Mouse (Mus musculus) cerebellum, adult 9-11 months (tissue): ENCODE data around the gene Hmg20a.
A peak's percentile ranks its signal among the peaks of the same experiment; 100 is the strongest.

Source experiments
- DNase-seq: peaks from one replicate; pipeline ENCODE4 v3.0.0; 2022

Gene Hmg20a

DNA sequence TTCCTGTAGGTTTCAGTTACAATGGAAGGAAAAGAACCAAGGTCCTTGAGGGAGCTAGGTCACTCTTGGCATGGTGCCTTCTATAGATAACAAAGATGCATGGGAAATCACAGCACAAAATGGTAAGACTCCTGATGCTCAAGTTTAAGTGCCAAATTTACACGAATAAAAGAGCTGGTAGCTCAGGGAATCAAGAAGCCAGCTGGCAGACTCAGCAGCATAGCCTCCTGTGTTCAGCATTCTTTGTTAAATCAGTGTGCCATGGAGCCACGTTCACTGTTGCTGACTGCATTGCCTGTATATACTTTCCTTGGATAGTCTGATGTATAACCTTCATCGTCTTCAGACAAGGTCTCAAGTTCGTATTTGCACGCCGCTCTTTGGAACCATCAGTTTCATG is 33.2 kb downstream of the Hmg20a start:
- DNase-seq: peak; percentile 43

GRCm38 (mm10) chr9:56453038-56453815 is 34.8 kb downstream of the Hmg20a start:
- no peak for DNase-seq

- no peak for DNase-seq
Measured at GRCm38 (mm10) chr9:56456426-56456825, 38.0 kb downstream of the Hmg20a start.

GRCm38 (mm10) chr9:56460987-56461386 is 42.6 kb downstream of the Hmg20a start:
- no peak for DNase-seq

DNA sequence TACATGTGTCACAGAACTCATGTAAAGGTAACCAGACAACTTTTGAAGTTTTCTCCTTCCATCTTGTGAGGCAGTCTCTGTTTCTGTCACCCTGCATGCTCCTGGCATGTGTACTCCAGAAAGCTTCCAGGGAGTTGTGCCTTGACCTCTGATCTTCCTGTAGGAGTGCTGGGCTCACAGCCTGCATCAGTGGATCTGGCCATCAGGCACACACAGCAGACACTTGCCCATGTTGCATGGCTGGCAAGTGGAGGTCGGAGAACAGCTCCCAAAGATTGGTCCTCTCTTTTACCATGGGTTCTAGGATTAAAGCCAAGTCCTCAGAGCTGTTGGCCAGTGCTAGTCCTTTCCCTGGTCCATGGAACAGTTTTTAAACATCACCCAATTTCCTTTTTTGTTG is 44.2 kb downstream of the Hmg20a start:
- DNase-seq: peak; percentile 53

- no peak for DNase-seq
Measured at GRCm38 (mm10) chr9:56463046-56463445, 44.6 kb downstream of the Hmg20a start.

DNA sequence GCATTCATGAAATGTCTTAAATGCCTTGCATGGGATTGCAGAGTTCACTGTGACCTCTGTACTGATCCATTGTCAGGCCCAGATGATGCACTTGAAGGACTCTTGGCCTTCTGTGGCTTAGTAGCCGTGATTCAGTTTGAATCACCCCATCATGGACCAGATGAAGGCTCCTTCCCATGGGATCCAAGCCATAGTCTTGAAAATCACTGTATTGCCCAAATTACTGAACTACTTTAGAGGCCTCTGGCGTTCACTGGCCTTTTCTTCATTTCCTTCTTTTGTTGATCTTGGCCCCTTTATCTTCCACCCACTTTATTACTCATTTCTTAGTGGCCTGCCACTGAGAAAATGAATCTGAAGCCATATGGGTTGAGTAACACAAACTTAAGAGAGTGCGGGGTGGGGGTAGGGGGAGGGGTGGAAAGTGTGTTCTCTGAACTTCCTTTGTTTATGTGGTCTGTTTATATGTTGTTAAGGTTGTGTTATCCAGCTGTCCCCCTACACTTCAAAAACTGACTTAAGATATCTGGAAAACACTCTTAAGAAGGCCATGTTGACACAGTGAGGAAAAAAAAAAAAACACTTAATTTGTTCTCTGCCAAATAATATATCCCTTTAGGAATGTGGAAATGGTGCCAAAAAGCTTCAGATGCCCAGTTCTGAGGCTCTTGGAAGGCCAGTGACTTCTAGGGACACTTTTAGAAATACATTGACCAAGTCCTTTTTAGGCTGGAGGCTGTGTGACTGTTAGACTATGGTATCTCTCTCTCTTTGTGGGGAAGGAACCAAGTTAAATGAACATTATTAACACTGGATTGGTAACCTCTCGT is 45.5 kb downstream of the Hmg20a start:
- no peak for DNase-seq

DNA sequence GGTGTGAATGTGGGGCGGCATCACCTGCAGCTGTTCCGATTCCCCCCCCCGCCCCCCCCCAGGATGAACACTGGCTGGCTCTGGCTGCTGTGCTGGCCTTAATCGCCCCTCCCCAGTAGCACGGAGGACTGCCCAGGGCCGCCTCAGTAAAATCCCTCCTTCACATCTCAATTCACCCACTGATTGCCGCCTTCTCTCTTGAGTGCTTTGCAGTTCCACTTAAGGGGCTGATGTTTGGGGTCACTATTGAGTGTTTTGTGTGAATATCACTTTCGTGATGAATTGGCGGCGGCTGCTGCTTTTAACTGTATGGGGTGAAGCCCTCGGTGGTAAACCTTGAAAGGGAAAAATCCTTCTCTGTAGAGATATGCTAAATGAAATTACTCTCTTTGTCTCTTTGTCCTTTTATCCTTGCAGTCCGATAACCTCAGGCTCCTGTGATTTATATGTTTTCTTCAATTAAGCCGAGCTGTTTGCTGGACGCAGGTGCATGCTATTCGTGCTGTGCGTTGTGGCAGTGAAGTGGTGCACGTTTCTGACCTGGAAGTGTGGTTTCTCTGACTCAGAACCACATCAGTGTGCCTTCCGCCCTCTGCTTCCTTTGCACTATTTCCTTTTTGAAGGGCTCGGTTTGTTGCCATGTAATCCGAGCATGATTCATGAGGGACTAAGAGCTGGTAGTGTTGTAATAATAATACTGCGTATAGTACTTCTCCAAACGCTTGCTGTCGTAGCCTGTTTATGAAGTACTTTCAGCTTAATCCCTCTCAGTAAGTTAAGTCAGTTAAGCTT is 46.6 kb downstream of the Hmg20a start:
- DNase-seq: no peak

GRCm38 (mm10) chr9:56466251-56466650 is 47.8 kb downstream of the Hmg20a start:
- no peak for DNase-seq

DNA sequence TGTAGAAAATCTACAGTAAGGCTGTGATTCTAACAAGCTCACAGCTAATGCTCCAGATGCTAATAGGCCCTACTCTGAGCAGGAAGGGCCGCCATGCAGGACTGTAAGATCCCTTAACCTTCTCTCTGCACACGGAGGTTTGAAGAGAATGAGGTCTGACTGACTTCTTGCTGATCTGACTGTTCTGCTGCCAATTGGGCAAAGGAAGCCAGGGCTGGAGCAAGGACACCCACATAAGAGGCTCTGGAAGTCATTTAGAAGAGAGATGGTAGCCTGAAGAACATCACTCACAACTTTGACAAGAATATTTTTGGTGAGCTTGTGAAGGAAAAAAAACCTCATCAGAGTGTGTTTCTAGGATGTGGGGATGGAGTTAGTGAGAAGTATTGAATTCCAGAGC is 51.2 kb downstream of the Hmg20a start:
- no peak for DNase-seq

DNA sequence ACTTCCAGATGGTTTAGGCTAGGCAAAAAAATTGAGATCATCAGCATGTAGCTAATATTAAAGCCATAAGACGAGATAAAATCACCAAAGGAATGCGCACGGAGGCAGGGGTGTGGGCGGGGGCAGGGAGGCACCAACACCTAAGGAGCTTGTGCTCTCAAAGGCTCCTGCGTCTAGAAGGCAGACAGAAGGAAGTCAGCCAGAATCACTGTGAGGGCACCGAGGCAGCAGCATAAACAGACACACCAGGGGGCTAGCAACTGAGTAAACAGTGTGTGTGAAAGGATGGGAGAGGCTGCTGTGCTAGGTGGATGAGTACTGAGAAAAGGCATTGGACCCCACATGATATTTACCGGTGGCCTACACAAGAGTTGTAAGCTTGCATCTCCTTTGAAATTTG is 51.9 kb downstream of the Hmg20a start:
- DNase-seq: no peak

- no peak for DNase-seq
Measured at GRCm38 (mm10) chr9:56478975-56479647, 60.7 kb downstream of the Hmg20a start.

DNA sequence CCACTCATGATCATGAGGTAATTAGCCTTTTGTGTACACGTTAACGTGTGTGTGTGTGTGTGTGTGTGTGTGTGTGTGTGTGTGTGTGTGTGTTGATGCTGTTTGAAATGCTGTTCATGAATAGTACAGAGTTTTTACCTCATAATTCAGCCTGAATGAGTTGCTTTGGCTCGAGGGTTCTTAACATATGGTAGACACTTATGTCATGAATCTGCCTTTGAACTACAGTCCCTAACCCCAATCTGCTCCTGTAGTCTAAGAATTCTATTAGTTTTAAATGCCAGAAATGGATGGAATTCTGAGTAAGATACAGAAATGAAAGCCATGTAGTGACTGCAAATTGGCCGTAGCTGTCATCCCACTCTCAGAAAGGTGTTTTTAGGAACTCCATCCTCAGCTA is 64.2 kb downstream of the Hmg20a start:
- no peak for DNase-seq

DNA sequence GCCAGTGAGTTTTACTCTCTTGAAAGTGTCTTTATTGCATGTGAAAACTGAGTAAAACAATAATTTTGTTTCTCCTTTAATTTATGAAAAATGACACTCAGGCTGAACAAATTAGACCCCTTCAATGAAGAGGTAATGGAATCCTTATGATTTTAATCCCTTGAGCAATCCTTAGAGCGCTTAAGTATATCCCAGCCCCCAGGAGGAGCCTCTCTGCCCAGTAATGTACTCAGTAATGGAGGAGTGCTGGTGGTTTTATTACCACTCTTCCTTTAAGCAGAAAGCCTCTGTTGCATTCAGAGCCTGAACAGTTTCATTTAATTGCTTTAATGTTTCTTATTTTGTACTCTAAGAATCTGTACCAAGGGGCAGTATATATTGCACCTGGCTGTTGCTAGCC is 67.0 kb downstream of the Hmg20a start:
- DNase-seq: no peak

DNA sequence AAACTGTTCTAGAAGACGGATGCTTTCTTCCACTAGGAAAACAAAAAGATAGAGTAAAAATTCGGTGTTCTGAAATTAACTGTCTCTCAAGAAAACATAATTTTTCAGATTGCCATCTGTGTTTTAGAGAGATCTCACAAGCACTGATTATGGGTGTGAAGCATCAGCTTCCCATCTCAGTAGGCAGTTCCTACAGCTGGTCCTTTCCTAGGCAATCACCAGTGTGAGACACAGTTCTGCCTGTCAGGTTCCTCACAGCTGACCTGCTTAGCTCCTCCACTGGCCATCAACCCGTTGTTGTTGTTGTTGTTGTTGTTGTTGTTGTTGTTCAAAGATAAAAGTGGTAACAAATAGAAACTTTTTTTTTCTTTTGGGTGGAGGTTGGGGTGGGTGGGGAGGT is 67.7 kb downstream of the Hmg20a start:
- no peak for DNase-seq

DNA sequence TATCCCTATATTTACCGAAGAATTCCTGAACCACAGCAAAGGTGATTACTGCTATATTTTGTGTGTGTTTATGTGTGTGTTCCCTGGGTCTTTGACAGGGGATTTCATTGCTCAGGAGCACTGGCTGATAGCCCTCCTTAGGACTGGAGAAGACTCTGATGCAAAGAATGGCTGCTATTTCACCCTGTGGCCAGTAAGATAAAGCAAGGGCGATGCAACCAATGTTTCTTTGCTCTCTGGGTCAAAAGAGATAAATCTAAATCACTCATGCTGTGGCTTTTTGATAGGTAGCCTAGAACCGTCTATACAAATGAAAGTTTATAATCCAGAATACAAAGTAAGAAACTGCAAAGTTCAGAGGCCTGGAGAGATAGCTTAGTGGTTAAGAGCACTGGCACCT is 69.2 kb downstream of the Hmg20a start:
- no peak for DNase-seq

DNA sequence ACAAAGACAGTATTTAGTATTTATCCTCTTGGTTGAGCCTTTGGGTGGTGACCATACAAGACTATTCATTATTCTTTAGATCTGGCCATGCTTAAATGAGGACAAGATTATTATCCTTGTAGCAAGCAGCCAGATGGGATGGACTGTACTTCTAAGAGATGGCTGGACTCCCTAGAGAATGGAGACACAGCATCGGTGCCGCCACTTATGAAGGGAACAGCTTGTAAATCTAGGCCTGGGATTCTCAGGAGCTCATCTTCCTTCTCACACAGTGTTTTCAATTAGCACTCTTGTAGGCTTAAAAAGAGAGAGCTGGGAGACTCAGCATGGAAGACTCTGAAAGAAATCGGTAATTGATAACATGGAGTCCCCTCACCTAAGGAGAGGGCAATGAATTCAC is 74.0 kb downstream of the Hmg20a start:
- DNase-seq: no peak

GRCm38 (mm10) chr9:56492916-56493315 is 74.5 kb downstream of the Hmg20a start:
- no peak for DNase-seq

DNA sequence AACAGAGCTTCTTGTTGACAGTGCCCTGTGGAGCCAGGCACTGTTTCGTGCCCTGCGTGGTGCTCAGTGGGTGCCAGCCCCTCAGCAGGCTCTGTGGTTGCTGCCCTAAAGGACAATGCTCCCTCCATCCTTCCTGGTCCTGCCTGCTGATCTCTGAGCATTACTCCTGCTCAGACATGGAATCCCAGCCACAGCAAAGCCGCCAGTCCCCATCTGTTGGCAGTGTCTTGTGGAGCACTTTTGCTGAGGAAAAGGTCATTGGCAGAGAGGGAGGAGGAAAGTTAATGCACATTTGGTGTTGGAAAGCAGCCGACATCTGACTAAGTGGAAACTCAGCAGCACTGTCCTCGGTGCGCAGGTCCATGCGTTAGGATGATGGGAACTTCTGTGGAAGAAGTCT is 76.7 kb downstream of the Hmg20a start:
- DNase-seq: peak; percentile 63

- DNase-seq: peak; percentile 81
Measured at GRCm38 (mm10) chr9:56495795-56496232, 77.4 kb downstream of the Hmg20a start.

- DNase-seq: no peak
Measured at GRCm38 (mm10) chr9:56496567-56496966, 78.2 kb downstream of the Hmg20a start.

DNA sequence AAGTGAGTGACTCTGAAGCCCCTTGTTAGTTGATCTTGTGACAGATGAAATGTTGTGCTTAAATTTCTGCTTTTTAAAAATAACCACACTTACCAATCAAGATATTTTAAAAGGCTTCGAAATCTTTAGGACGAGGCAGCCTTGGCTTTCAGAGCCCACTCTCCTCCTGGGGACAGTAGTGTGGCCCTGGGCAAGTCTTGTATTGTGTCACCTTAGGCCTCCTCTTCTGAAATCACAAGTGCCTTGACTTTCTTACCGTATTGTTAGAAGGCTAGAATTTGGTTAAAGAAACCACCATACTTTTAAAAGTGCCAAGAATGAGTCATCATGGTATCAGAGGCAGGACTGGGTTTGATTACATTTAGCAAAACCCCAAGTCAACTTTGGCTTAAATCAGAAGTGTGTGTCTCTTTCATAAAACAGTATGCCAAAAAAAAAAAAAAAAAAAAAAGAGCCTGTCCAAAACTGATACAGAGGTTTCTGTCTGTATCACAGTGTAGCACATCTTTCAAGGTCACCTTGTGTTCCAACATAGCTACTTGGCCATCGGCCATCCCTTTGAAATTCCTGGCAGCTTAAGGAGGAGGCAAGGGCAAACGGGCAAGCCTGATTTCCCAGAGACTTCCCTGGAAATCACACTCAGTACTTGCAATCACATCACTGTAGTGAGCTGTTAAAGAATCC is 78.9 kb downstream of the Hmg20a start:
- DNase-seq: peak; percentile 42
